Mouse (Mus musculus) lung, embryonic 16.5 days (tissue): ENCODE results near the gene Cln3. TPM values are rescaled to one million over a fixed set of nuclear protein-coding genes. Genes with fewer than 3 reads are reported as not detected.

Experiments used
- ATAC-seq: fragments of 200-750 bp; cut with Nextera tagmentation; 2 replicates; pipeline ENCODE4 v1.8.0; 2017; ENCODE audit warnings: low read depth, mild to moderate bottlenecking, moderate library complexity
- H3K27ac ChIP-seq: fragments of 300-500 bp; sonication (generic); 2 replicates; pipeline ENCODE4 v1.5.1; 2014; ENCODE audit warnings: mild to moderate bottlenecking, control low read depth, low read length
- H3K27me3 ChIP-seq: fragments of 300-500 bp; sonication (generic); 2 replicates; pipeline ENCODE4 v1.6.1; 2014; ENCODE audit warnings: low read depth, low read length, mixed read lengths; ENCODE audit not compliant: control insufficient read depth, insufficient read depth
- H3K36me3 ChIP-seq: fragments of 300-500 bp; sonication (generic); 2 replicates; pipeline ENCODE4 v1.6.1; 2014; ENCODE audit warnings: low read length; ENCODE audit not compliant: control insufficient read depth, insufficient read depth
- H3K4me1 ChIP-seq: fragments of 300-500 bp; sonication (generic); replicated peaks from 2 replicates; pipeline ENCODE4 v1.6.1; 2014; ENCODE audit warnings: low read length, mixed read lengths; ENCODE audit not compliant: control insufficient read depth, insufficient read depth
- H3K4me2 ChIP-seq: fragments of 300-500 bp; sonication (generic); 2 replicates; pipeline ENCODE4 v1.6.1; 2014; ENCODE audit warnings: low read depth, low read length, control low read depth
- H3K4me3 ChIP-seq: fragments of 300-500 bp; sonication (generic); 2 replicates; pipeline ENCODE4 v1.5.1; 2014; ENCODE audit warnings: mild to moderate bottlenecking, low read length, control low read depth
- H3K9ac ChIP-seq: fragments of 300-500 bp; sonication (generic); 2 replicates; pipeline ENCODE4 v1.6.1; 2014; ENCODE audit warnings: low read length, control low read depth
- H3K9me3 ChIP-seq: fragments of 300-500 bp; sonication (generic); 2 replicates; pipeline ENCODE4 v1.6.1; 2016; ENCODE audit warnings: low read length; ENCODE audit not compliant: control insufficient read depth
- WGBS: fragments of 180-500 bp; shearing (Covaris S2); extraction: QIAGEN DNeasy Blood & Tissue Kit; methylation state at CpG from one replicate; pipeline ENCODE4 v1.1.7; 2014; 5-methylcytosine and 5-hydroxymethylcytosine counted together
- polyA plus RNA-seq: library from polyadenylated mRNA; unstranded; fragments of >200 nt; fragmentation: Nextera tagmentation; extraction: Ambion mirVana; gene quantifications from 2 replicates; pipeline ENCODE4 v1.2.1, GENCODE M21; 2015

Gene Cln3
- polyA plus RNA-seq, 1 experiment from 2014 or later = 31.7 TPM

DNA sequence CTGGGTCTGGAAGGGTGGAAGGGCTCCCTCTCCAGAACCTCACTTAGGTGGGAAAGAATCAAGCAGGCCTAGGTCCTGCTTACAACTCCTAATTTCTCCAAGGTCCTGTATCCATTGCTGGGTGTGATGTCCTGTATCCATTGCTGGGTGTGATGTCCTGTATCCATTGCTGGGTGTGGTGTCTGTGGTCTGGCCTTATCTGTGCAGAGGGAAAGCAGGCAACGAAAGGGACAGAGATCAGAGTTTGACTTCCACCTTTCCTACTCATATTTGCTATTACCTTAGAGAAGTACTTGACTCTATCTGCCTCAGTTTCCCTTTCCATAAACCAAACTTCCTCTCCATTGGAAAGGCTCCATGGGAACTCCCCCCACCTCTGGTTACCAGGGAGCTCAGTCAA, 37.8 kb upstream of the Cln3 start:
- Histone ChIP-seq H3K9ac (no peak overlapping the region), H3K36me3 (no peaks in the 10 kb centered on the region), H3K27me3 (no peaks in the 10 kb centered on the region), H3K9me3 (no peaks in the 10 kb centered on the region), H3K4me2 (no peak overlapping the region), H3K4me3 (no peak overlapping the region), H3K27ac (no peak overlapping the region), H3K4me1 (peaks cover 9% of the 10 kb centered on the region; the same call in 1 of the 2 replicates)
- 67% methylated on average over 1 of the region's 1 CpGs for WGBS
- no peak for ATAC-seq

DNA sequence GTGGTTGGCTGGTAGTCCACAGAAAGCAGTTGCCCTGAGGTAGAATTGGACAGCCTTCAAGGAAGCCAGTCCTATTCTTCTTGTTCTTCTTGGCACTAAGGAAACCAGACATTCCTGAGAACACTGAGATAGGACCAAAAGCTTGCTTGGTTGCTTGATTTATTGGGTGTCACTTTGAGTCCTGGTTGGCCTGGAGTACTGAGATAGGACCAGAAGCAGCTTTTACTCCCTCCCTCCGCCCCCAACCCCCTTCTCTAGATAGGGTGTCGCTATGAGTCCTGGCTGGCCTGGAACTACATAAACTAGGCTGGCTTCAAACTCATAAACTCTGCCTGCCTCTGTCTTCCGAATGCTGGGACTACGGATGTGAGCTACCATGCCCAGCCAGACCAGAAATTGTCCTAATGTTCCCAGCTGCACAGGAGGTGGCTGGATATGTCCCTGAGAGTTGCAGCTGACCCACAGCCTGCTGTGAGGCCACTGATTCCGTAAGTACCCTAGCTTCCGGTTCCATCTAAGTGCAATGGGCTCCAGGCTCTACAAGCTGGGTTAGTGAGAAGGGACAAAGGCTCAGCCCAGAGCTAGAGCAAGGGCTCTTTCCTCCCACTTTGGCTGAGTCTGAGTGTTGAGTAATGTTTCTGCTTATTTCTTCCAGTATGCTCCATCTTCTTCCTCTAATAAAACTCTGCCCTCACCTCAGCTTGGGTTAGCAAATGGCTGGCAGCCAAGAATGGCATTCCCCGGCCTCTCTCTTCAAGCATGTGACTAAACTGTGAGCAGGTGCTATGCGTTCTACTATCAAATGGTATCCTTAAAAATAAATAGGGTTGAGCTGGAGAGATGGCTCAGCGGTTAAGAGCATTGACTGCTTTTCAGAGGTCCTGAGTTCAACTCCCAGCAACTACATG, 36.1 kb upstream of the Cln3 start:
- peaks cover 9% of the 10 kb centered on the region; the same call in 1 of the 2 replicates for H3K4me1 ChIP-seq
- no peak overlapping the region for H3K4me2 ChIP-seq
- no peaks in the 10 kb centered on the region for H3K36me3 ChIP-seq
- ATAC-seq = no peak
- WGBS = 57% methylated on average over 9 of the region's 9 CpGs
- H3K9me3 ChIP-seq = no peaks in the 10 kb centered on the region
- no peaks in the 10 kb centered on the region for H3K27me3 ChIP-seq
- no peak overlapping the region for H3K9ac ChIP-seq
- peak overlapping the region; percentile 33; the same call in 1 of the 2 replicates for H3K27ac ChIP-seq
- no peak overlapping the region for H3K4me3 ChIP-seq

- H3K4me3 ChIP-seq = no peak overlapping the region
- H3K27me3 ChIP-seq = no peaks in the 10 kb centered on the region
- ATAC-seq = no peak
- H3K4me2 ChIP-seq = no peak overlapping the region
- H3K9me3 ChIP-seq = no peaks in the 10 kb centered on the region
- WGBS = 66% methylated on average over 10 of the region's 10 CpGs
- H3K9ac ChIP-seq = no peak overlapping the region
- no peaks in the 10 kb centered on the region for H3K36me3 ChIP-seq
- H3K27ac ChIP-seq = no peak overlapping the region
- 0 out of 2 replicates have a peak, but pooled peaks cover 3% of the 10 kb centered on the region for H3K4me1 ChIP-seq
These were observed 34.1 kb upstream of the Cln3 start for GRCm38 (mm10) chr7:126619559-126620275.

GRCm38 (mm10) chr7:126616707-126617106, 31.1 kb upstream of the Cln3 start:
- Histone ChIP-seq H3K27me3 (no peaks in the 10 kb centered on the region), H3K4me2 (no peak overlapping the region), H3K36me3 (no peaks in the 10 kb centered on the region), H3K4me1 (0 out of 2 replicates have a peak, but pooled peaks cover 2% of the 10 kb centered on the region), H3K9me3 (0 out of 2 replicates have a peak, but pooled peaks cover 3% of the 10 kb centered on the region), H3K27ac (no peak overlapping the region), H3K9ac (no peak overlapping the region), H3K4me3 (no peak overlapping the region)
- 62% methylated on average over 3 of the region's 3 CpGs for WGBS
- no peak for ATAC-seq

DNA sequence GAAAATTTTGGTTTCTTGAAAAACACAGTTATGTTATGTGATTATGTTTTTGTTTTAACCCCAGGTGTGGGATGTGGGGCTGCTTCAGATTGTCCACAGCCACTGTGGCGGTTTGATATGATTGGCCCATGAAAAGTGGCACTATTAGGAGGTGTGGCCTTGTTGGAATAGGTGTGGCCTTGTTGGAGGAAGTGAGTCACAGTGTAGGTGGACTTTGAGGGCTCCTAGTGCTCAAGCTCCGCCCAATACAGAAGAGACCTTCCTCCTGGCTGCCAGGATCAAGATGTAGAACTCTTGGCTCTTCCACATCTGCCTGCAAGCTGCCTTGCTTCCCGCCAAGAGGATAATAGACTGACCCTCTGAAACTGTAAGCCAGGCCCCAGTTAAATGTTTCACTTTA, 27.1 kb upstream of the Cln3 start:
- 0 out of 2 replicates have a peak, but pooled peaks cover 3% of the 10 kb centered on the region for H3K9me3 ChIP-seq
- no peak overlapping the region for H3K9ac ChIP-seq
- H3K27me3 ChIP-seq = no peaks in the 10 kb centered on the region
- H3K27ac ChIP-seq = no peak overlapping the region
- H3K4me3 ChIP-seq = no peak overlapping the region
- H3K36me3 ChIP-seq = no peaks in the 10 kb centered on the region
- no peak overlapping the region for H3K4me2 ChIP-seq
- no peak for ATAC-seq
- WGBS = 81% methylated on average over 3 of the region's 3 CpGs
- no peaks in the 10 kb centered on the region for H3K4me1 ChIP-seq

DNA sequence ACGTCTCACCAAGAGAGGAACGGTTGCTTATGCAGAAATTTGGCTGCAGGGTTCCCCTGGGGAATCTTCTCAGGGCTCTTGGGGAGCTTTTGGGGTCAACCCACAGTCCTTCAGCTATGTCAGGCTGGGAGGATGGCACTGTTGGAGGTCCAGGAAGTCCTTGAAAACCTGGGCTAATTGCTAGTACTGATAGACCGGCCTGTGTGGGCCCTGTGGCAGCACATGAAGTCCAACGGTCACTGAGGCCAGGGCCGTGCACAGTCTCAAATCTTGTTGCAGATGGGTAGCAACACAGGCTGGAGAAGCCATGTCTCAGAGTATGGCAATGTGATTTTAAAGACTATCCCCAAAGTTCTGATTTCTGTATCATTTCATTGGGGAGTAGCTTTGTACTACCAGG, 22.2 kb upstream of the Cln3 start:
- Histone ChIP-seq H3K27ac (no peak overlapping the region), H3K4me2 (no peak overlapping the region), H3K36me3 (no peaks in the 10 kb centered on the region), H3K27me3 (no peaks in the 10 kb centered on the region), H3K4me1 (0 out of 2 replicates have a peak, but pooled peaks cover 4% of the 10 kb centered on the region), H3K9me3 (0 out of 2 replicates have a peak, but pooled peaks cover under 1% of the 10 kb centered on the region), H3K4me3 (no peak overlapping the region), H3K9ac (no peak overlapping the region)
- whole genome bisulfite sequencing = 80% methylated on average over 5 of the region's 5 CpGs
- no peak for ATAC-seq

- Histone ChIP-seq H3K4me1 (0 out of 2 replicates have a peak, but pooled peaks cover 4% of the 10 kb centered on the region), H3K9me3 (no peaks in the 10 kb centered on the region), H3K27me3 (no peaks in the 10 kb centered on the region), H3K36me3 (no peaks in the 10 kb centered on the region), H3K4me3 (no peak overlapping the region), H3K9ac (no peak overlapping the region), H3K4me2 (no peak overlapping the region), H3K27ac (no peak overlapping the region)
- 49% methylated on average over 3 of the region's 3 CpGs for WGBS
- ATAC-seq = peak; percentile 93
These were observed 21.4 kb upstream of the Cln3 start for GRCm38 (mm10) chr7:126607064-126607463.

- ATAC-seq = peak; percentile 32; the same call in 1 of the 2 replicates
- 0 out of 2 replicates have a peak, but pooled peaks cover 4% of the 10 kb centered on the region for H3K4me1 ChIP-seq
- no peaks in the 10 kb centered on the region for H3K9me3 ChIP-seq
- 60% methylated on average over 5 of the region's 5 CpGs for WGBS
- peak overlapping the region; percentile 53; the same call in 1 of the 2 replicates for H3K27ac ChIP-seq
- no peaks in the 10 kb centered on the region for H3K27me3 ChIP-seq
- H3K36me3 ChIP-seq = no peaks in the 10 kb centered on the region
- H3K4me2 ChIP-seq = no peak overlapping the region
- no peak overlapping the region for H3K9ac ChIP-seq
- H3K4me3 ChIP-seq = no peak overlapping the region
These were observed 21.0 kb upstream of the Cln3 start for GRCm38 (mm10) chr7:126606611-126607010.

- H3K9me3 ChIP-seq = no peaks in the 10 kb centered on the region
- no peaks in the 10 kb centered on the region for H3K27me3 ChIP-seq
- H3K4me3 ChIP-seq = no peak overlapping the region
- no peaks in the 10 kb centered on the region for H3K36me3 ChIP-seq
- 0 out of 2 replicates have a peak, but pooled peaks cover 4% of the 10 kb centered on the region for H3K4me1 ChIP-seq
- 78% methylated on average over 3 of the region's 3 CpGs for WGBS
- H3K4me2 ChIP-seq = no peak overlapping the region
- no peak for ATAC-seq
- no peak overlapping the region for H3K9ac ChIP-seq
- no peak overlapping the region for H3K27ac ChIP-seq
These were observed 17.0 kb upstream of the Cln3 start for GRCm38 (mm10) chr7:126602650-126603049.
